Mouse (Mus musculus): ENCODE data around the gene Polr2c. TPM values are rescaled to one million over a fixed set of nuclear protein-coding genes. Genes with fewer than 3 reads are reported as not detected.

Gene Polr2c
- polyA plus RNA-seq, 1 experiment from 2014 or later, result 141 TPM

DNA sequence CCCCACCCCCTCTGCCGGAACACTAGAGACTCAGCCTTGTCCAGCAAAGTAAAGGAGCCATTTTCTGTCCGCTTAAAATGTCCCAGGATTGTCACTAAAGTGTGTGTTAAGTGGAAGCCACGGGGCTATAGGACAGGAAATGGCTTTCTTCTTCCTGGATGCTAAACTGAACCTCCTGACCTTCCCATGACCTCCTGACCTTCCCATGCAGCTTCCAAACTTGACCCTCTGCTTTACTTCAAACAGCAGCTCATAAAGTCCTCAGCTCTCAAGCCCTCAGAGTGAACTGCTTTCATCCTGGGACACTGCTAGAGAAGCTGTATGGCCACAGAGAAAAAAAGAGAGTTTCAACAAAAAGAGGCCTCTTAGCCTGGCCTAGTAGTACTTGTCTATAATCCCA is 19.6 kb downstream of the Polr2c start:
- 38% methylated on average over 3 of the region's 3 CpGs for WGBS (ENCODE audit: insufficient replicate concordance)
- Histone ChIP-seq H3K4me2 (peak overlapping the region; percentile 93; the same call in 1 of the 2 replicates), H3K4me3 (ENCODE audit: low read depth, low read length) (no peak overlapping the region), H3K27me3 (ENCODE audit: control insufficient read depth, insufficient read depth, low read length) (no peaks in the 10 kb centered on the region), H3K27ac (ENCODE audit: low read depth, low read length) (0 out of 2 replicates have a peak overlapping the region, but pooled peaks have one; percentile 30), H3K4me1 (ENCODE audit: control insufficient read depth, insufficient read depth, low read length) (peaks cover 35% of the 10 kb centered on the region), H3K36me3 (ENCODE audit: control insufficient read depth, insufficient read depth, low read length) (no peaks in the 10 kb centered on the region), H3K9ac (ENCODE audit: low read depth, low read length) (peak overlapping the region; percentile 11; the same call in 1 of the 2 replicates), H3K9me3 (replicated peaks; ENCODE audit: control insufficient read depth, low read length) (no peaks in the 10 kb centered on the region)
- ATAC-seq (replicated peaks; ENCODE audit: insufficient number of reproducible peaks, low FRiP score, low TSS enrichment), result no peak

DNA sequence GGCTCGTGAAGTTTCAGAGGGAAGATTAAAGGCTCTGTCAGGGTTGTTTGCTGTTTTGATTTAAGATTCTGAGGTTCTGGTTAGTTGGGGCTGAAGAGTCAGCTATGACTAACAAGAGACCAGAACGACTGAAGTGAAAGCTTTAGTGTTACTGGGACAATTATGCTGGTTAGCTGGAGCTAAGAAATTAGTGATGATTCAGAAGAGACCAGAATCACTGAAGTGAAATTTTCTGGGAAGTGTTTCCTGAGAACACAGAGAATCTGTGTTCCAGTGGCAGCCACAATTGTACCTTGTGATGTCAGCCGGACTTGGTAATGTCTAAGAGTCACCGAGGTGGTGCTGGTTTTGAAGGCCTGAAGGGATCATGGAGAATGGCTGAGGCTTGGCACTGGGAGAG is 23.5 kb downstream of the Polr2c start:
- H3K27me3 ChIP-seq (ENCODE audit: control insufficient read depth, insufficient read depth, low read length), result no peaks in the 10 kb centered on the region
- H3K27ac ChIP-seq (ENCODE audit: low read depth, low read length), result no peak overlapping the region
- no peak overlapping the region for H3K4me2 ChIP-seq
- ATAC-seq (replicated peaks; ENCODE audit: insufficient number of reproducible peaks, low FRiP score, low TSS enrichment), result no peak
- H3K4me3 ChIP-seq (ENCODE audit: low read depth, low read length), result no peak overlapping the region
- no peaks in the 10 kb centered on the region for H3K36me3 ChIP-seq (ENCODE audit: control insufficient read depth, insufficient read depth, low read length)
- no peaks in the 10 kb centered on the region for H3K9me3 ChIP-seq (replicated peaks; ENCODE audit: control insufficient read depth, low read length)
- no peak overlapping the region for H3K9ac ChIP-seq (ENCODE audit: low read depth, low read length)
- WGBS (ENCODE audit: insufficient replicate concordance), result 57% methylated on average over 4 of the region's 4 CpGs
- H3K4me1 ChIP-seq (ENCODE audit: control insufficient read depth, insufficient read depth, low read length), result peaks cover 5% of the 10 kb centered on the region

DNA sequence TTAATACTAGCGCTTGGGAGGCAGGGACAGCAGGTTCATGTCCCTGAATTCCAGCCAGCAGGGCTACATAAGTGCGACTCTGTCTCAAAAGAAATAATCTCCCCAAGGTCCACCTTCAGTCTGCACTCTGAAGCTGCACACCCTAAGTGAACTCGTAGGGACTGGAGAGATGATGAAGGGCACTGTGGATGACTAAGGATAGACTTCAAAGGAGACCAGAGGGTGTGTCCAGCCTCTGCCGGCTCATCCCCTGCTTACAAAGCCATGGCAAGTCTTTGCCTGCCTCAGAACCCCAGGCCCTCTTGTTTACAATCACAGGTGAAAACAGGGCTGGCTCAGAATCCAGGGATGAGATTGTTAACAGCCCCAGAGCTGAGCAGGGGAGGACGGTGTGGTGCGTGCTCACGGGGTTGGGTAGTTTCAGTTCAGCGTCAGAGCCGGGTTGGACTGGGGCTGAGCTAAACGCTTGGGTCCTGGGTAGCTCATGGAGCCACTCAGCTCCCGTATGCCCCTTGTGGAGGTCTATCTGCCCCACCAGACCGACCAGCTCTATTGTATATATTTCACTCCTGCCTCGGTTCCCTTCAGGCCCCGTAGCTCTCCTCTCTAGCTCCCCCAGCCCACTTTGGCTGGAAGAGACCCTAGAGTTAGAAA is 31.3 kb downstream of the Polr2c start:
- ATAC-seq (replicated peaks; ENCODE audit: insufficient number of reproducible peaks, low FRiP score, low TSS enrichment), result peak; percentile 64
- Histone ChIP-seq H3K4me2 (peak overlapping the region; percentile 46), H3K4me1 (ENCODE audit: control insufficient read depth, insufficient read depth, low read length) (peaks cover 9% of the 10 kb centered on the region), H3K4me3 (ENCODE audit: low read depth, low read length) (no peak overlapping the region), H3K9me3 (replicated peaks; ENCODE audit: control insufficient read depth, low read length) (no peaks in the 10 kb centered on the region), H3K27ac (ENCODE audit: low read depth, low read length) (no peak overlapping the region), H3K27me3 (ENCODE audit: control insufficient read depth, insufficient read depth, low read length) (no peaks in the 10 kb centered on the region), H3K9ac (ENCODE audit: low read depth, low read length) (no peak overlapping the region), H3K36me3 (ENCODE audit: control insufficient read depth, insufficient read depth, low read length) (no peaks in the 10 kb centered on the region)
- 34% methylated on average over 13 of the region's 14 CpGs for WGBS (ENCODE audit: insufficient replicate concordance)

DNA sequence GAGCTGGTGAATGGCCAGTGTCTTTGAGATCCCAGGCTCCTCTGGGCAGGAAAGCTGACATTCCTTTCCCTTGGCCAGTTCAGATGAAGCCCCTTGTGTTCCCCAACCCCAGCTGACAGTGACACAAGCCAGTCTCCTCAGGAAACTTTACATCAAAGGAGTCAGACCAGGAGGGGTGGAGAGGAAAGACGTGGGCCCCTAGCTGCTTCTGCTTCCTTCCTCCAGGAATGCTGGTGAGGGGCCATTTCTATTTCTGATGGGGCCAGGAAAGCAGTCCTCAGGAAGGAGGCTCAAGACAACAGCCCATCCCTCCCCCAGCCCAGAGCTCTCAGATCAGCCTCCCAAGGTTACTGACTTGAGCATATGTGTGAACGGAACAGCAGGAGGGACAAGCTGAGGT is 35.7 kb downstream of the Polr2c start:
- H3K27me3 ChIP-seq (ENCODE audit: control insufficient read depth, insufficient read depth, low read length), result no peaks in the 10 kb centered on the region
- H3K4me2 ChIP-seq, result 0 out of 2 replicates have a peak overlapping the region, but pooled peaks have one; percentile 6
- H3K9me3 ChIP-seq (replicated peaks; ENCODE audit: control insufficient read depth, low read length), result no peaks in the 10 kb centered on the region
- ATAC-seq (replicated peaks; ENCODE audit: insufficient number of reproducible peaks, low FRiP score, low TSS enrichment), result peak; percentile 44; the same call in 1 of the 2 replicates
- H3K27ac ChIP-seq (ENCODE audit: low read depth, low read length), result peak overlapping the region; percentile 57
- no peak overlapping the region for H3K4me3 ChIP-seq (ENCODE audit: low read depth, low read length)
- H3K36me3 ChIP-seq (ENCODE audit: control insufficient read depth, insufficient read depth, low read length), result no peaks in the 10 kb centered on the region
- H3K9ac ChIP-seq (ENCODE audit: low read depth, low read length), result no peak overlapping the region
- peaks cover 13% of the 10 kb centered on the region for H3K4me1 ChIP-seq (ENCODE audit: control insufficient read depth, insufficient read depth, low read length)
- 20% methylated on average over 2 of the region's 2 CpGs for WGBS (ENCODE audit: insufficient replicate concordance)

DNA sequence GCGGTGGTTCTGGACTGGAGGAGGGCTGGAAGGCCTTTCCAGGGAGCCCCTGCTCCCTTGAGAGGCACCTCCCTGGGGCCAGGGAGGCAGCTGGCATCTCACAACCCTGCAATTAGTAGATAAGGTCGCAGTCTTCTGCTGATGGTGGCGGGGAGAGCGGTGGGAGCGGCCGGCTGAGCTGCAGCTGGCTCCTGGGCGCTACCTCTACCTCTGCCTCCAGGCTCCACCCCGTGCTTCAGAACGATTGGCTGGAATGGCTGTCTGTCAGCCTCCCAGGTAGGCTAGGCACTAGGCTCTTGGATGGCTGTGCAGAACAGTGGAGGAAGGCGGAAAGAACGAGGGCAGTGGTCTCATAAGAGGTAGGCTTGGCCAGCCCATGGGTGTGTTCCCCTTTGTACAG is 42.0 kb downstream of the Polr2c start:
- Histone ChIP-seq H3K4me3 (ENCODE audit: low read depth, low read length) (peak overlapping the region; percentile 33), H3K27me3 (ENCODE audit: control insufficient read depth, insufficient read depth, low read length) (no peaks in the 10 kb centered on the region), H3K36me3 (ENCODE audit: control insufficient read depth, insufficient read depth, low read length) (no peaks in the 10 kb centered on the region), H3K4me2 (peak overlapping the region; percentile 61), H3K4me1 (ENCODE audit: control insufficient read depth, insufficient read depth, low read length) (peaks cover 35% of the 10 kb centered on the region), H3K27ac (ENCODE audit: low read depth, low read length) (peak overlapping the region; percentile 93), H3K9me3 (replicated peaks; ENCODE audit: control insufficient read depth, low read length) (no peaks in the 10 kb centered on the region), H3K9ac (ENCODE audit: low read depth, low read length) (peak overlapping the region; percentile 60)
- peak; percentile 81 for ATAC-seq (replicated peaks; ENCODE audit: insufficient number of reproducible peaks, low FRiP score, low TSS enrichment)
- 9% methylated on average over 11 of the region's 11 CpGs for WGBS (ENCODE audit: insufficient replicate concordance)

DNA sequence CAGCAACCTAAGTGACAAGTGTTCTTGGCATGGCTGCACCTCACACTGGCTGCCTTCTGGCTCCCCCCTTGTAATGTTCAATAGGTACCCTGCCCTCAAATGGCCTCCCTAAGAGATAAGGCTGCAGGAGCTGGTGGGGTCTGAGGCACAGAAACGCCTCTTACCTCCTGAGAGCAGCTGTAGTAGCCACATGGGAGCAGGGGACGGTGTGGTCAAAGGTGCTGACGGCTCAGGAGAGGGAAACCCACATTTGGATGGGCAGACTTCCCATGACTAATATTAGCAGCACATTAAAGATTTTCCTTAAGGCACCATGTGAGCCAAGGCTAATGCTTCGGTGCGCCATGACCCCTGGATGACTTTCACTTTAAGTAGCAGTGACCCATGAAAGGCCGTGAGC is 43.4 kb downstream of the Polr2c start:
- Histone ChIP-seq H3K4me3 (ENCODE audit: low read depth, low read length) (no peak overlapping the region), H3K36me3 (ENCODE audit: control insufficient read depth, insufficient read depth, low read length) (peaks cover 4% of the 10 kb centered on the region), H3K4me1 (ENCODE audit: control insufficient read depth, insufficient read depth, low read length) (peaks cover 48% of the 10 kb centered on the region), H3K27ac (ENCODE audit: low read depth, low read length) (peak overlapping the region; percentile 93), H3K9ac (ENCODE audit: low read depth, low read length) (peak overlapping the region; percentile 59), H3K27me3 (ENCODE audit: control insufficient read depth, insufficient read depth, low read length) (no peaks in the 10 kb centered on the region), H3K9me3 (replicated peaks; ENCODE audit: control insufficient read depth, low read length) (no peaks in the 10 kb centered on the region), H3K4me2 (peak overlapping the region; percentile 46)
- WGBS (ENCODE audit: insufficient replicate concordance), result 5% methylated on average over 6 of the region's 6 CpGs
- ATAC-seq (replicated peaks; ENCODE audit: insufficient number of reproducible peaks, low FRiP score, low TSS enrichment), result peak; percentile 41

DNA sequence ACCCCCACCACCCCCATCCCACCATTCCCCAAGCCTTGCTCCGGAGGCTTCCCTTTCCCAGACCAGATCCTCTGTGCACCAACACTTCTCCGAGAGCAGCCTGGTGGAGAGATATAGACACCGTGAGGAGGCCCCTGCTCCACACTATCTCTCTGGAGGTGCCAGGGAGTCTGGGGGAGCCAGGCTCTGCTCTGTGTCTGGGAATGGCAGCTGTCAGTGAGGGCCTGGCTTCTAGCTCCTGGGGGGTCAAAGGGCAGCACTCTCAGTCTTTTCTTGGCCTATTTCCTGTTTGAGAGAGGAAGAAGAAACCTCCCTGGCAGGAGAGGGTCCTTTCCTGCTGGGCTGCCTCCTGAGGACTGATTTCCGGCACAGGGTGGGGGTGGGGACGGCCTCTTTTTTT is 43.8 kb downstream of the Polr2c start:
- peak overlapping the region; percentile 93 for H3K27ac ChIP-seq (ENCODE audit: low read depth, low read length)
- H3K9ac ChIP-seq (ENCODE audit: low read depth, low read length), result peak overlapping the region; percentile 59
- peak overlapping the region; percentile 46 for H3K4me2 ChIP-seq
- peaks cover 49% of the 10 kb centered on the region for H3K4me1 ChIP-seq (ENCODE audit: control insufficient read depth, insufficient read depth, low read length)
- WGBS (ENCODE audit: insufficient replicate concordance), result 6% methylated on average over 5 of the region's 5 CpGs
- H3K27me3 ChIP-seq (ENCODE audit: control insufficient read depth, insufficient read depth, low read length), result no peaks in the 10 kb centered on the region
- H3K4me3 ChIP-seq (ENCODE audit: low read depth, low read length), result no peak overlapping the region
- ATAC-seq (replicated peaks; ENCODE audit: insufficient number of reproducible peaks, low FRiP score, low TSS enrichment), result peak; percentile 70
- no peaks in the 10 kb centered on the region for H3K9me3 ChIP-seq (replicated peaks; ENCODE audit: control insufficient read depth, low read length)
- H3K36me3 ChIP-seq (ENCODE audit: control insufficient read depth, insufficient read depth, low read length), result peaks cover 7% of the 10 kb centered on the region

DNA sequence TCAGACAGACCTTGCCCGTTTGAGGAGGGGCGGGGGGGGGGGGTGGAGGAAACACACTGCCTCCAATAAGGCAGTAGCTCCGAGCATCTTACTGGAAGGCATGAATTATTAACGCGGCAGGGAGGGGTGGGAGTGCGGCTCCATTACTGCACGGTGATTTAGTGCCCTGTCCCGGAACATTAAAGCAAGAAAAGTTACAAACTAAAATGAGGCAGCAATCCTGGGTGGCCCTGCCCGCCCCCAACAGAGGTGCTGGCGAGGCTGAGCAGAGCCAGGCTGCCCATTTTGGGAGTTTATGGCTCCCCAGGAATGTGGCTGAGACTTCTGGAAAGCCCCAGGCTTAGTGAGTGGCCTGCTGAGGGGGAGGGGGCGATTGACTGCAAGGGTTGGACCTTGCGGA is 46.5 kb downstream of the Polr2c start:
- H3K9me3 ChIP-seq (replicated peaks; ENCODE audit: control insufficient read depth, low read length), result no peaks in the 10 kb centered on the region
- H3K27me3 ChIP-seq (ENCODE audit: control insufficient read depth, insufficient read depth, low read length), result no peaks in the 10 kb centered on the region
- H3K36me3 ChIP-seq (ENCODE audit: control insufficient read depth, insufficient read depth, low read length), result peaks cover 13% of the 10 kb centered on the region
- no peak for ATAC-seq (replicated peaks; ENCODE audit: insufficient number of reproducible peaks, low FRiP score, low TSS enrichment)
- H3K4me1 ChIP-seq (ENCODE audit: control insufficient read depth, insufficient read depth, low read length), result peaks cover 50% of the 10 kb centered on the region
- H3K27ac ChIP-seq (ENCODE audit: low read depth, low read length), result no peak overlapping the region
- no peak overlapping the region for H3K4me3 ChIP-seq (ENCODE audit: low read depth, low read length)
- no peak overlapping the region for H3K4me2 ChIP-seq
- 77% methylated on average over 12 of the region's 12 CpGs for WGBS (ENCODE audit: insufficient replicate concordance)
- no peak overlapping the region for H3K9ac ChIP-seq (ENCODE audit: low read depth, low read length)
